Mouse (Mus musculus): ENCODE measurements around the gene Aprt.
A peak's percentile ranks its signal among the peaks of the same experiment; 100 is the strongest.

DNA sequence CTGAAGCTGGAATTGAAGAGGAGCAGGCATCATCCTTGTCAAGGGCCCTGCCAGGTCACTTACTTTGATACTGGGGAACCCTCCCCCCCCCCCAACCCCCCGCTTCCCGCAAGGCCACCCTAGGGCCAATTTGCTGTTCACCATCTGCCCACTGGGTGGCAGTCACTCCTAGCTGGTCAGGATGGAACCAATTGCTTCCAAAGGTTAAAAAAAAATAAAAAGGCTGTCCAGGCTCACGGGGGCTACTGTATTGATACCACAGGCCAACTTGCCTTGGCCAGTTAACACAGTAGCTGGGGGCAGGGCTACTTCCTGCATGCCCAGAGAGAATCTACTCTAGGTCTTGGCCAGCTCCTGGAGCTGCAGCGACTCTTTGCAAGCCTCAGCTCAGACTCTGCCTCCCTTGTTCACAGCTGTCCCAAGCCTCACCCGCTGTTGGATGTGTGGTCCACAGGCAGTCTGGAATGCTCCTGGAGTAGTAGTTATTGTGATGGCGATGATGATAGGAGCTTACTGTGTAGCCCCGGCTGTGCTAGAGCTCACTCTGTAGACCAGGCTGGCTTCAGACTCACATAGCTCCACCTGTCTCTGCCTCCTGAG is 41.3 kb upstream of the Aprt start:
- peak; percentile 51; the same call in 1 of the 2 replicates for TF ChIP-seq CTCF (IDR thresholded peaks at IDR 0.05; ENCODE audit: extremely low read depth, insufficient read depth, insufficient read length, insufficient replicate concordance)
- no peak for TF ChIP-seq POLR2A (IDR thresholded peaks at IDR 0.05; ENCODE audit: low read depth, low read length)
